Mouse (Mus musculus): ENCODE data around the gene Kmt2a. TPM values are rescaled to one million over a fixed set of nuclear protein-coding genes. Genes with fewer than 3 reads are reported as not detected.

Gene Kmt2a
- polyA plus RNA-seq, 1 experiment from 2014 or later, result 5.3 TPM

DNA sequence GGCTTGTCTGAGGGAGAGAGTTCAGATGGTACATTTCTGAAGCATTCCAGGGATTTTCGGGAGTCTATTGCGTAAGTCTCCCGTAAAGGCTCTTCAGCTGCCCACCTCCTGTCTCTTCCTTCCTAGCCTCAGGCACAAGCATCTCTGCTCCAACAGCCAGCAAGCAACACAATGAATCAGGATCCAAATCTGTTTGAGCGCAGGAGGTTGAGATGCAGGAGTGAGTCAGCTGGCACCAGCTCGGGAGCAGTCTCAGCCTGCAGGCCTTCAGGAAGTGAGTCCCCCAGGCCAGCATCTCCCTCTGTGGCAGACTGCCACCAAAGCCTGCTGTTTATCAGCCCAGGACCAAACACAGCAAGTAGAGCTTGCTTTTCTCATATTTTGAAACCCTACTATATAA is 23.9 kb upstream of the Kmt2a start:
- no peak overlapping the region for H3K9ac ChIP-seq (ENCODE audit: low read depth, low read length)
- no peak overlapping the region for H3K4me3 ChIP-seq (ENCODE audit: low read length)
- no peaks in the 10 kb centered on the region for H3K36me3 ChIP-seq (ENCODE audit: control insufficient read depth, insufficient read depth, low read length)
- H3K4me1 ChIP-seq (ENCODE audit: control insufficient read depth, insufficient read depth, low read length), result no peaks in the 10 kb centered on the region
- H3K27me3 ChIP-seq (replicated peaks; ENCODE audit: control insufficient read depth, insufficient read depth, low read length), result no peaks in the 10 kb centered on the region
- WGBS, result 53% methylated on average over 5 of the region's 5 CpGs
- no peaks in the 10 kb centered on the region for H3K9me3 ChIP-seq (ENCODE audit: control insufficient read depth, low read length)
- H3K27ac ChIP-seq (ENCODE audit: low read length), result no peak overlapping the region
- ATAC-seq, result no peak
- no peak overlapping the region for H3K4me2 ChIP-seq (ENCODE audit: low read depth, low read length)

DNA sequence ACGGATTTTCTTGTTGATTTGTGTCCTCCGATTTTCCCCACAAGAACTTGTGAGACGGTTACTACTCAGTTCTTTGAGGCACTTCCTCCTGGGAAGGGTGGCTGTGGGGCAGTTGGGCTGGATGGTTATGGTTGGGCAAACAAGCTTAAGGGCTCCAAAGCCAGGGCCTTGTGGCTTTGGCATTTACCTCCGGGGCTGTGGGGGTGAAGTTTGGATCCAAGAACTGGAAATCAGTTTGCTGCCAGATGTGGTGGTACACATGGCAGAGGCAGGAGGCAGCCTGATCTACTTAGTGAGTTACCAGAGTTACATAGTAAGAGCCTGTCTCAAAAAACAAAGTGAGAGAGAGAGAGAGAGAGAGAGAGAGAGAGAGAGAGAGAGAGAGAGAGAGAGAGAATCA is 22.8 kb upstream of the Kmt2a start:
- no peak overlapping the region for H3K9ac ChIP-seq (ENCODE audit: low read depth, low read length)
- no peaks in the 10 kb centered on the region for H3K9me3 ChIP-seq (ENCODE audit: control insufficient read depth, low read length)
- H3K4me2 ChIP-seq (ENCODE audit: low read depth, low read length), result no peak overlapping the region
- 78% methylated on average over 4 of the region's 4 CpGs for WGBS
- H3K27me3 ChIP-seq (replicated peaks; ENCODE audit: control insufficient read depth, insufficient read depth, low read length), result no peaks in the 10 kb centered on the region
- H3K4me3 ChIP-seq (ENCODE audit: low read length), result no peak overlapping the region
- no peaks in the 10 kb centered on the region for H3K36me3 ChIP-seq (ENCODE audit: control insufficient read depth, insufficient read depth, low read length)
- ATAC-seq, result no peak
- H3K27ac ChIP-seq (ENCODE audit: low read length), result no peak overlapping the region
- no peaks in the 10 kb centered on the region for H3K4me1 ChIP-seq (ENCODE audit: control insufficient read depth, insufficient read depth, low read length)

DNA sequence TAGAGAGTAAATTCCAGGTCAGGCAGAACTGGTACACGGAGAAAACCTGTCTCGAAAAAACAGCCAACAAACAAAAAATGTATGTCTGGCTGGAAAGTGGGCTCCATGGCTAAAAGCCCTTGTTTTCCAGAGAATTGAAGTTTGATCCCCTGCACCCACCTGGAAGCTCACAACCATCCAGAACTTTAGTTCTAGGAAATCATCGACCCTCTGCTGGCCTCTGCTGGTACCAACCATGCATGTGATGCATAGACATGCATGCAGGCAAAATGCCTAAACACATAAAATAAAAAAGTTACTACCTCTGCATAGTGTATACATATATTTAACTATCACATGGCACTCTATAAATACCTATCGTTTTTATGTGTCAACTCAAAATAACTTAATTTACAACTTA is 19.3 kb upstream of the Kmt2a start:
- no peaks in the 10 kb centered on the region for H3K9me3 ChIP-seq (ENCODE audit: control insufficient read depth, low read length)
- H3K4me2 ChIP-seq (ENCODE audit: low read depth, low read length), result no peak overlapping the region
- H3K9ac ChIP-seq (ENCODE audit: low read depth, low read length), result no peak overlapping the region
- WGBS, result 65% methylated on average over 4 of the region's 4 CpGs
- no peaks in the 10 kb centered on the region for H3K27me3 ChIP-seq (replicated peaks; ENCODE audit: control insufficient read depth, insufficient read depth, low read length)
- no peak overlapping the region for H3K27ac ChIP-seq (ENCODE audit: low read length)
- no peak overlapping the region for H3K4me3 ChIP-seq (ENCODE audit: low read length)
- no peaks in the 10 kb centered on the region for H3K36me3 ChIP-seq (ENCODE audit: control insufficient read depth, insufficient read depth, low read length)
- no peaks in the 10 kb centered on the region for H3K4me1 ChIP-seq (ENCODE audit: control insufficient read depth, insufficient read depth, low read length)
- no peak for ATAC-seq

DNA sequence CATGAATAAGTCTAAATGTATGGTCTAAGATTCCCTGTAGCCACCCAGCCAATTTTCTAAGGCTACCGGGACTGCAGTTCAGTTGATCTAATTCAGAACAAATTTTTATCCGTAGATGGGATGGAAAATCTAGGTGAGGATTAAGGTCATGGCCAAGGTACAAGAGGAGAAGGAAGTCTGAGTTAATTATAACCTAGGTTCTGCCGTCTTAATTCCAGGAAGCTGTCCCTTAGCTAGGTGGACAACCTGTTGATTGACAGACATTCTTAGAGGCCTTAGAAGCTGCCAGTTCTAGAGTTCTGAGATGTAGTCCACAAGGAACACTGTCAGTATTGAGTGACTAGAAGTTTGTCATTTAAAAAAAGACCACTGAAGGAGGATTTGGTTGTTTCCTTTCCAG is 18.6 kb upstream of the Kmt2a start:
- no peaks in the 10 kb centered on the region for H3K27me3 ChIP-seq (replicated peaks; ENCODE audit: control insufficient read depth, insufficient read depth, low read length)
- no peak overlapping the region for H3K27ac ChIP-seq (ENCODE audit: low read length)
- WGBS, result 56% methylated on average over 3 of the region's 3 CpGs
- H3K4me1 ChIP-seq (ENCODE audit: control insufficient read depth, insufficient read depth, low read length), result no peaks in the 10 kb centered on the region
- H3K4me2 ChIP-seq (ENCODE audit: low read depth, low read length), result no peak overlapping the region
- no peaks in the 10 kb centered on the region for H3K9me3 ChIP-seq (ENCODE audit: control insufficient read depth, low read length)
- peak; percentile 44; the same call in 1 of the 2 replicates for ATAC-seq
- H3K9ac ChIP-seq (ENCODE audit: low read depth, low read length), result no peak overlapping the region
- H3K36me3 ChIP-seq (ENCODE audit: control insufficient read depth, insufficient read depth, low read length), result no peaks in the 10 kb centered on the region
- no peak overlapping the region for H3K4me3 ChIP-seq (ENCODE audit: low read length)

DNA sequence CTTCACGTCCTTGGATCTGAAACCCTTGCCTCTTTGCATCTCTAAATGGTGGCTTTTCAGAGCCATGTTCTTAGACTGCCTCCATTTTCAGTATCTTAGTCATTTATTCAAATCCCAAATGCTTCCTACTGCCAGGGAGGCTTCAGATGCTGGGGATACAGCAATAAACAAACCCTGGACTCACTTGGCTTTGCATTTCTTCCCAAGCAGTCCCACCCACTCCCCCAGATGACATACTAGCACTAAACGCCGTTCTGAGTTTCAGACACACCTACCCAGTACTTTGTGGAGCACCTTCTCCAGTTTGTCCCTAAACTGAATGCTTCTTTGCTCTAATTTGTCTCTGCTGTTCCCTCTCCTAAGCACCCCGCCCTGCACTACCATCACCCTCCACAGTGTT is 15.9 kb upstream of the Kmt2a start:
- no peaks in the 10 kb centered on the region for H3K9me3 ChIP-seq (ENCODE audit: control insufficient read depth, low read length)
- WGBS, result 56% methylated on average over 4 of the region's 4 CpGs
- H3K4me3 ChIP-seq (ENCODE audit: low read length), result no peak overlapping the region
- no peaks in the 10 kb centered on the region for H3K36me3 ChIP-seq (ENCODE audit: control insufficient read depth, insufficient read depth, low read length)
- no peak for ATAC-seq
- H3K27ac ChIP-seq (ENCODE audit: low read length), result no peak overlapping the region
- H3K27me3 ChIP-seq (replicated peaks; ENCODE audit: control insufficient read depth, insufficient read depth, low read length), result no peaks in the 10 kb centered on the region
- H3K4me2 ChIP-seq (ENCODE audit: low read depth, low read length), result no peak overlapping the region
- no peak overlapping the region for H3K9ac ChIP-seq (ENCODE audit: low read depth, low read length)
- no peaks in the 10 kb centered on the region for H3K4me1 ChIP-seq (ENCODE audit: control insufficient read depth, insufficient read depth, low read length)

DNA sequence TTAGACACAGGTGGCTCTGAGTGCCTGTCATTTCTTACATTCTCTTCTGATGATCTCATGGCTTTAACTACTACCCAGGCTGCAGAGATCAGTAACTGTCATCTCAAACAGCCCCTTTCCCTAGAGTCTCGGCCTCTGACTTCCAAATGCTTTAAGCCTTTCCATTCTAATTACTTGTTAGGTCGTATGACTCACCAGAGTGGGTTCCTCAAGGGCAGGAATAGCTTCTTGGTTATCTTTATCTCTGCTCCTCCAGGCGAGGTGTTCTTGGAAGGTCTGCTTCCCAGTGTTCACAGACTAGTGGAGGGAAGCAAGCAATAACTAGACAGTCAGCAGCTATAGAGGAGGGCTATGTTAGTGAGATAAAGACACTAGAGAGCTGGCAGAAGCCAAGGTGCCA is 11.6 kb upstream of the Kmt2a start:
- Histone ChIP-seq H3K9me3 (ENCODE audit: control insufficient read depth, low read length) (no peaks in the 10 kb centered on the region), H3K4me1 (ENCODE audit: control insufficient read depth, insufficient read depth, low read length) (no peaks in the 10 kb centered on the region), H3K36me3 (ENCODE audit: control insufficient read depth, insufficient read depth, low read length) (no peaks in the 10 kb centered on the region), H3K27ac (ENCODE audit: low read length) (no peak overlapping the region), H3K4me3 (ENCODE audit: low read length) (no peak overlapping the region), H3K27me3 (replicated peaks; ENCODE audit: control insufficient read depth, insufficient read depth, low read length) (no peaks in the 10 kb centered on the region), H3K4me2 (ENCODE audit: low read depth, low read length) (no peak overlapping the region), H3K9ac (ENCODE audit: low read depth, low read length) (no peak overlapping the region)
- no peak for ATAC-seq
- WGBS, result 48% methylated on average over 3 of the region's 3 CpGs

DNA sequence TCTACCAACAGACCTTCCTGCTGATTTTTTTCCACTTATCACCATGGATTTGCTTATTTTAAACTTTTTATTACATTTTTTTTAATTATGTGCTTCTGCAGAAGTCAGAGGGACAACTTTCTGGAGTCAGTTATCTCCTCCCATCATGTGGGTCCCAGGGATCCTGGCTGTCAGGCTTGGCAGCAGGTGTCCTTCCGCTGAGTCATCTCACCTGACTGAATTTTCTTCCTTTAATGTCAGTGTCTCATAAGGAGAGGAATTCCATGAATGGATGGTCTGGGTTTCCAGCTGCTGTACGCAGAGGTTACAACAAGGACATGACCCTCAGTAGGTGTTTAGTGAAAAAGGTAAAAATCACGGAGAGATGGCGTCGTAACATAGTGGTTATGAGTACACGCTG is 10.1 kb upstream of the Kmt2a start:
- Histone ChIP-seq H3K9me3 (ENCODE audit: control insufficient read depth, low read length) (no peaks in the 10 kb centered on the region), H3K9ac (ENCODE audit: low read depth, low read length) (no peak overlapping the region), H3K36me3 (ENCODE audit: control insufficient read depth, insufficient read depth, low read length) (no peaks in the 10 kb centered on the region), H3K27me3 (replicated peaks; ENCODE audit: control insufficient read depth, insufficient read depth, low read length) (no peaks in the 10 kb centered on the region), H3K4me1 (ENCODE audit: control insufficient read depth, insufficient read depth, low read length) (no peaks in the 10 kb centered on the region), H3K4me3 (ENCODE audit: low read length) (no peak overlapping the region), H3K4me2 (ENCODE audit: low read depth, low read length) (no peak overlapping the region), H3K27ac (ENCODE audit: low read length) (no peak overlapping the region)
- no peak for ATAC-seq
- 89% methylated on average over 6 of the region's 6 CpGs for WGBS

DNA sequence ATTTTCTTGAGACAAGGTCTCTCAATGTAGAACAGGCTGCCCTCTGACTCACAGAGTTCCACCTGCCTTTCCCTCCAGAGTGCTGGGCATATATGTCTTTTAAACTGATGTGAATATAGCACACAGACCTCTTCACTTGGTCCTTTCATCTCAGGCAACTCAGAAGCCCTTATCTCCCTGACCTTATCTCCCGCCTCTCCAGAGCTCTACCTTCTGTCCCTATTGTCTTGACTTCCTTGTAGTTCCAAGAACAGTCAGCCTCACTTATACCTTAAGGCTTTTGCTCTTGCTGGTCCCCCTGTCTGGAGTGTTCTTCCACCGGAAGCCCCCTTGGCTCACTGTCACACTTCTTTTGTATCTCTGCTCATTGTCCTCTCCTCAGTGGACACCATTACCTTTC is 9.0 kb upstream of the Kmt2a start:
- no peak overlapping the region for H3K27ac ChIP-seq (ENCODE audit: low read length)
- no peak overlapping the region for H3K4me3 ChIP-seq (ENCODE audit: low read length)
- 52% methylated on average over 2 of the region's 2 CpGs for WGBS
- no peaks in the 10 kb centered on the region for H3K9me3 ChIP-seq (ENCODE audit: control insufficient read depth, low read length)
- no peaks in the 10 kb centered on the region for H3K27me3 ChIP-seq (replicated peaks; ENCODE audit: control insufficient read depth, insufficient read depth, low read length)
- no peak overlapping the region for H3K9ac ChIP-seq (ENCODE audit: low read depth, low read length)
- H3K4me1 ChIP-seq (ENCODE audit: control insufficient read depth, insufficient read depth, low read length), result no peaks in the 10 kb centered on the region
- H3K36me3 ChIP-seq (ENCODE audit: control insufficient read depth, insufficient read depth, low read length), result no peaks in the 10 kb centered on the region
- ATAC-seq, result no peak
- H3K4me2 ChIP-seq (ENCODE audit: low read depth, low read length), result no peak overlapping the region

DNA sequence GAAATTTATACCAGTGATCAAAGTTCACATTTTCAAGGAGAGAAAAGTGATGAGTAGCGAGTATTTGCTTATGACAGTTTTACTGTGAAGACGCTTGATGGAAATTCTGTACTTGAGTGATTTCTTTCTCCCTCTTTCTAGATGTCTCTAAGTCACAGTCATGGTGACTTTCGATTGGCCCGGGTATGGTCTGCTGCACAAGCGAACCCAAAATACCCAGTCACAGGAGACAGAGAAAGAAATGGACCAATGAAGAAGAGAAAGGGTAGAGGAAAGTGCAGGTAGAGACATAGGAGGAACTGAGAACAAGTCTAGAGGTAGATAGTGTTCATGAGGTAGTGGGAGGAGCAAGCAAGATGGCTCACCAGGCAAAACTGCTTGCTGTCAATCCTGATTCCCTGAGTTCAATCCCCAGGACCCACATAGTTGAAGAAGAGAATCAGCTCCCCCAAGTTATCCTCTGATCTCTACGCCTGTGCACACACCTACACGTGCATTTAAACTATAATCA is 7.1 kb upstream of the Kmt2a start:
- no peaks in the 10 kb centered on the region for H3K36me3 ChIP-seq (ENCODE audit: control insufficient read depth, insufficient read depth, low read length)
- H3K27me3 ChIP-seq (replicated peaks; ENCODE audit: control insufficient read depth, insufficient read depth, low read length), result no peaks in the 10 kb centered on the region
- H3K4me3 ChIP-seq (ENCODE audit: low read length), result no peak overlapping the region
- H3K27ac ChIP-seq (ENCODE audit: low read length), result no peak overlapping the region
- no peak overlapping the region for H3K9ac ChIP-seq (ENCODE audit: low read depth, low read length)
- no peak for ATAC-seq
- 90% methylated on average over 7 of the region's 7 CpGs for WGBS
- no peak overlapping the region for H3K4me2 ChIP-seq (ENCODE audit: low read depth, low read length)
- H3K4me1 ChIP-seq (ENCODE audit: control insufficient read depth, insufficient read depth, low read length), result peaks cover 3% of the 10 kb centered on the region; the same call in 1 of the 2 replicates
- no peaks in the 10 kb centered on the region for H3K9me3 ChIP-seq (ENCODE audit: control insufficient read depth, low read length)

DNA sequence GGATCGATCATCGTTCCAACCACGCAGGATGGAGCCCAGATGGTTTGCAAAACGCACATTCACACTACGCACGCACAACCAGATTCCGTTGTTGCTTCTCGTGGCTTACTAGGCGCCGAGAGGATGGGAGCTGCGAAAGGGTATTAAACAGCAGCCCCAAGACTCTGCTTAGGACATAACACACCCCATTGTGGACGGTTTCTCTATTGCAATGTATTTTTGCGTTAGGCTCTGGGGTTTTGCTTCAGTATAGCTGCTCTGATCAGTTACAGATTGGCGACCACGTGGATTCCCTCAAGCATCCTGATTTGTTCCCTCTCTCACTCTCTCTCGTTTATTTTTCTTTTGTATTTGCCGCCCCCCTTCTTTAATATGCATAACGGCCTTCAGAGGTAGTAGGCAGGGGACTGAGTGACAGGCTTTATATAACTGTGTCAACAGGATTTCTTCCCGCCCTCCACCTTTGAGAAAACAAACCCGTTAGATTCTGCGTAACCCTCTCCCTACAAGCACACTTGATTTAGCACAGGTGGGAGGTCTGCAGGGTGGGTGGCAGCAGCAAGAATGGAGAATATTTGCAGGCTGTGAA is 2.0 kb upstream of the Kmt2a start:
- Histone ChIP-seq H3K36me3 (ENCODE audit: control insufficient read depth, insufficient read depth, low read length) (no peaks in the 10 kb centered on the region), H3K27ac (ENCODE audit: low read length) (no peak overlapping the region), H3K9me3 (ENCODE audit: control insufficient read depth, low read length) (no peaks in the 10 kb centered on the region), H3K4me2 (ENCODE audit: low read depth, low read length) (peak overlapping the region; percentile 97), H3K4me3 (ENCODE audit: low read length) (peak overlapping the region; percentile 63), H3K9ac (ENCODE audit: low read depth, low read length) (peak overlapping the region; percentile 75), H3K4me1 (ENCODE audit: control insufficient read depth, insufficient read depth, low read length) (peaks cover 24% of the 10 kb centered on the region), H3K27me3 (replicated peaks; ENCODE audit: control insufficient read depth, insufficient read depth, low read length) (no peaks in the 10 kb centered on the region)
- WGBS, result 1% methylated on average over 21 of the region's 21 CpGs
- ATAC-seq, result no peak
